13 mouse cellular contexts compared by ENCODE assay signal in the genomic region with DNA sequence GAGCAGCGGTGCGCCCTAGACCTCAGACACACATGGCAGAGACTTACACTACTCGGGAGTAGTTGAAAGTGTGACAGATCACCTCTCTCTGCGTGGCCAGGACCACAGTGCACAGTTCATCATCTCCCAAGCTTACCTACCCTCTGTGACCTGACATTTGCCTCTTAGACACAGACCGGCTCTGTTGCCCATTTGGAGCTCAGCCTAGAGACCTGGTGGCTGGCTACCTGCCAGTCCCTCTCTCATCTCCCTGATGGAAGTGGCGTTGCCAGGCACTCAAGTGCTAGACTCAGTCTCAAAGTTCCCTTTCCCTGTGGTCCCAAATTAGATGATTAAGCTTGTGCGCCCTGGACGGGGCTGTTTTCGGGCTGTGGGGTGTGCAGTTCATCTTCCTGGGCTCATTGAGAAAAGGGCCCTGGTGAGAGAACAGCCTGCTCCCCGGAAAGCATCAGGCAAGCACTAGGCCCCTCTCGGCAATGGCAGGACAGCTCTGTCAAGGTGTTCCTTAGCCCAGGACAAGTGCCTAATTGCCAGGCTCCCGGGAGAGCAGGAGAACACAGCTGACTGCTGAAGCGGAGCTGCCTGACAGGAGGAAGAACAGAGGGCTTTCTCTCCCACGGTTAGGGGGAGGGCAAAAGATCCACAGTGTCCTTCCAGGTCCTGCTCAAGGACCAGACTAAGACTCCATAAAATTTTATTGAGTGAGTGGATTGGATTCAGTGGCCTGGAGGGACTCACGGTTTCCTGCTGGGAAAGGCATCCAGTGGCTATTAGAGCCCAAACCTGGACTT.
A peak's percentile ranks its signal among the peaks of the same experiment; 100 is the strongest.
DNase-seq lines count a peak whose midpoint lies in the region; ATAC-seq lines count a peak whose summit lies in the region.
"Had no signal": no experiment of that assay in that cellular context is flagged by ENCODE, and none has a peak within 500 bp of the region (broad histone marks: within the 10 kb centered on the region; RNA-seq: fewer than 3 reads in every experiment).

No protein-coding gene starts in this region.

- H3K4me1 ChIP-seq in heart, embryonic 12.5 days (replicated peaks): no peaks in the 10 kb centered on the region
- peaks cover 40% of the 10 kb centered on the region for H3K4me1 ChIP-seq in kidney, embryonic 15.5 days
- H3K4me1 ChIP-seq: heart, embryonic 15.5 days had no signal

- peaks cover 9% of the 10 kb centered on the region; the same call in 1 of the 2 replicates for H3K9me3 ChIP-seq in heart, embryonic 12.5 days (replicated peaks)
- H3K9me3 ChIP-seq in kidney, embryonic 15.5 days (replicated peaks): no peaks in the 10 kb centered on the region
- H3K9me3 ChIP-seq: heart, embryonic 15.5 days had no signal

- H3K27me3 ChIP-seq in heart, embryonic 12.5 days (replicated peaks): peaks cover 3% of the 10 kb centered on the region; the same call in 1 of the 2 replicates
- H3K27me3 ChIP-seq in kidney, embryonic 15.5 days: peaks cover 16% of the 10 kb centered on the region; the same call in 1 of the 2 replicates
- H3K27me3 ChIP-seq: heart, embryonic 15.5 days had no signal

- intact Hi-C loops in heart, postnatal 10 days (cut with DNase I): loop anchor here (5.0 kb wide), 1 partner anchor 103 kb away; no protein-coding TSS in a partner anchor

- no peak overlapping the region for H3K4me2 ChIP-seq in heart, embryonic 12.5 days
- no peak overlapping the region for H3K4me2 ChIP-seq in kidney, embryonic 15.5 days
- H3K4me2 ChIP-seq: heart, embryonic 15.5 days had no signal

- H3K9ac ChIP-seq in heart, embryonic 12.5 days: no peak overlapping the region
- no peak overlapping the region for H3K9ac ChIP-seq in kidney, embryonic 15.5 days
- H3K9ac ChIP-seq: heart, embryonic 15.5 days had no signal

- 62% methylated on average over 15 of the region's 15 CpGs for WGBS in heart, embryonic 12.5 days
- WGBS in kidney, embryonic 15.5 days: 44% methylated on average over 15 of the region's 15 CpGs

- H3K27ac ChIP-seq in heart, embryonic 12.5 days (ENCODE audit: poor library complexity, severe bottlenecking): no peak overlapping the region
- peak overlapping the region; percentile 58 for H3K27ac ChIP-seq in kidney, embryonic 15.5 days
- H3K27ac ChIP-seq: heart, embryonic 15.5 days; midbrain, embryonic 10.5 days had no signal

- ATAC-seq in heart, embryonic 12.5 days (ENCODE audit: insufficient number of reproducible peaks, low FRiP score): no peak
- peak; percentile 47 for ATAC-seq in kidney, embryonic 15.5 days (replicated peaks; ENCODE audit: low FRiP score)
- ATAC-seq: lung, postnatal 0 days had no signal

- DNase-seq in heart, postnatal 10 days: peak; percentile 44 to 65
- peak; percentile 49 for DNase-seq in brain, adult 2 months (ENCODE audit: low read depth, low spot score)
- DNase-seq in cerebellum, adult 9-11 months: peak; percentile 41
- DNase-seq in yolk sac, embryonic 10.5 days (ENCODE audit: low spot score): no peak
- DNase-seq in urinary bladder, postnatal 36 days (ENCODE audit: low spot score in 2 of 2): no peak
- DNase-seq: adrenal gland, adult 2 months; liver; thymus, postnatal 36 days had no signal

- no peaks in the 10 kb centered on the region for H3K36me3 ChIP-seq in heart, embryonic 12.5 days
- H3K36me3 ChIP-seq in kidney, embryonic 15.5 days: no peaks in the 10 kb centered on the region
- H3K36me3 ChIP-seq: heart, embryonic 15.5 days; midbrain, embryonic 10.5 days had no signal

- H3K4me3 ChIP-seq in heart, embryonic 12.5 days: no peak overlapping the region
- no peak overlapping the region for H3K4me3 ChIP-seq in kidney, embryonic 15.5 days (replicated peaks)
- H3K4me3 ChIP-seq: heart, embryonic 15.5 days; midbrain, embryonic 10.5 days had no signal

Comparison
In these comparisons a context has a peak if more than half of its experiments do, and no peak if none do; other contexts are left out.
1. DNase-seq: peak in heart, postnatal 10 days (2 of 2), brain, adult 2 months (single experiment) and cerebellum, adult 9-11 months (single experiment); none in yolk sac, embryonic 10.5 days (single experiment) and urinary bladder, postnatal 36 days (0 of 2).